Mouse (Mus musculus): ENCODE results near the gene Slc51b.

DNA sequence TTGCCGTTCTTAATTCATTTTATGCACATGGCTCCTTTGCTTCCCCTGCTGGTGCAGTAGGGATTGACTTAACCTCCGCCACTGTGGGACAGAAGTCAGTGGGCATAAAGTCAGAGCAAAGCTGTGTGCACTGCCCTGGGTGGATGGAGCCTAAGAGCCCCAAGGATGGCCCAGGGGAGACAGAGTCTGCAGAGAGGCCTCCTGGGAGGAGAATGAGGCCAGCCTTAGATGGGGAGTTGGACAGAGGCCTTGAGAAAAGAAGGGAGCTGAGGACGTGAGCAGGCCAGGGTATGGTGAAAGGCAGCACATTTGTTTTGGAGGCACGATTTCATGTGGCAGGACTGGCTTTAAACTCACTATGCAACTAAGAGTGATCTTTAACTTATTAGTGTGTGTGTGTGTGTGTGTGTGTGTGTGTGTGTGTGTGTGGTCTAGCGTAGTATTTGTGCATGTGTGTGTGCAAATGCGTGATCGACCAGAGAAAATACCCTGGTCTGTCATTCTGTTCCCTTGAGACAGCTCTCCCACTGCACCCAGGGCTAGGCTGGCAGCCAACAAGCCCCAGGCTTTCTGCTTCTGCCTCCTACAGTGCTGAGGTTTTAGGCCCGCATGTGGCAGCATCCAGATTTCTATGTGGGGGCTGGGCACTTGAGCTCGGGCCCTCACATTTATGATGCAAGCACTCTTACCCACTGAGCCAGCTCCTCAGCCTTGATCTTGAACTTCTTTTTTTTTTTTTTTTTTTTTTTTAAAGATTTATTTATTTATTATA, 47.4 kb downstream of the Slc51b start:
- TF ChIP-seq POLR2A (IDR thresholded peaks at IDR 0.05; ENCODE audit: insufficient read depth, low read length), result no peak
- no peak for TF ChIP-seq CTCF (IDR thresholded peaks at IDR 0.05; ENCODE audit: low read depth, low read length)
- no peak for TF ChIP-seq EP300 (IDR thresholded peaks at IDR 0.05; ENCODE audit: insufficient read depth, low read depth, low read length)
